Mouse (Mus musculus): ENCODE results near the gene Tdrd7. TPM values are rescaled to one million over a fixed set of nuclear protein-coding genes. Genes with fewer than 3 reads are reported as not detected.

The Tdrd7 gene
- polyA plus RNA-seq, 1 experiment from 2014 or later = 20.4 TPM

DNA sequence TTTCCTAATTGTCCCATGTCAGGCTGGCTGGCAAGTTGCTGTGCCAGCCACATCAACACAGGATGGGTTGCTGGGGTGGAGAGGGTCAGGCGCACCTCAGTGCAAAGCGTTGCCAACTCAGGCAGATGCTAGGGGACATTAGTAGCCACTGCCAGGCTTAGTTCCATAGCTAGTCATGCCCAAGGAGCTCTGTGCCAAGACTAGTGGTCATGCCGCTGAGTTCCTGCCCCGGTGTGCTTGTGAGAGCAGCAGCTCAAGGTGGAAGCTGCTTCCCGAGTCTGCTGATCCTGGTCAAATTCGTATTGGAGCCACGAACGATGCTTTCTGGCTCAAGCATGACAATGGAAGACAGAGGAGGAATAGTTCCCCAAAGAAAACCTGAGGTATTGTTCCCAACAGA, 9.0 kb upstream of the Tdrd7 start:
- no peaks in the 10 kb centered on the region for H3K27me3 ChIP-seq
- WGBS = 90% methylated on average over 8 of the region's 8 CpGs
- no peak overlapping the region for H3K27ac ChIP-seq
- H3K4me1 ChIP-seq = no peaks in the 10 kb centered on the region
- no peak overlapping the region for H3K4me2 ChIP-seq (replicated peaks)
- ATAC-seq (ENCODE audit: low FRiP score) = no peak
- H3K9ac ChIP-seq = no peak overlapping the region
- H3K9me3 ChIP-seq (replicated peaks) = no peaks in the 10 kb centered on the region
- no peak overlapping the region for H3K4me3 ChIP-seq
- H3K36me3 ChIP-seq = no peaks in the 10 kb centered on the region

DNA sequence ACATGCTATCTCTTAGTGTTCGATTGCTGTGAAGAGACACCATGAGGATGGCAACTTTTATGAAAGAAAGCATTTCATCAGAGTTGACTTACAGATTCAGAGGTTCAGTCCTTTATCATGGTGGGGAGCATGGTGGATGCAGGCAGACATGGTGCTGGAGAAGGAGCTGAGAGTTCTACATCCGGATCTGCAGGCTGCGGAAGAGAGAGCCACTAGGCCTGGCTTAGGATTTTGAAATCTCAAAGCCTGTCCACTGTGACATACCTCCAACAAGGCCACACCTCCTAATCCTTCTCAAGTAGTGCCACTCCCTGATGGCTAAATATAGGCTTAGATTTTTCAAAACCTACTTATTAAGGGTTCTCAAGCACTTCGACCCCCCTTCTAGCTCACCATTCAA, 8.4 kb upstream of the Tdrd7 start:
- no peak overlapping the region for H3K9ac ChIP-seq
- no peaks in the 10 kb centered on the region for H3K4me1 ChIP-seq
- no peak for ATAC-seq (ENCODE audit: low FRiP score)
- H3K4me3 ChIP-seq = no peak overlapping the region
- WGBS = 93% methylated on average over 4 of the region's 4 CpGs
- no peaks in the 10 kb centered on the region for H3K9me3 ChIP-seq (replicated peaks)
- H3K27ac ChIP-seq = no peak overlapping the region
- H3K36me3 ChIP-seq = no peaks in the 10 kb centered on the region
- no peak overlapping the region for H3K4me2 ChIP-seq (replicated peaks)
- no peaks in the 10 kb centered on the region for H3K27me3 ChIP-seq

DNA sequence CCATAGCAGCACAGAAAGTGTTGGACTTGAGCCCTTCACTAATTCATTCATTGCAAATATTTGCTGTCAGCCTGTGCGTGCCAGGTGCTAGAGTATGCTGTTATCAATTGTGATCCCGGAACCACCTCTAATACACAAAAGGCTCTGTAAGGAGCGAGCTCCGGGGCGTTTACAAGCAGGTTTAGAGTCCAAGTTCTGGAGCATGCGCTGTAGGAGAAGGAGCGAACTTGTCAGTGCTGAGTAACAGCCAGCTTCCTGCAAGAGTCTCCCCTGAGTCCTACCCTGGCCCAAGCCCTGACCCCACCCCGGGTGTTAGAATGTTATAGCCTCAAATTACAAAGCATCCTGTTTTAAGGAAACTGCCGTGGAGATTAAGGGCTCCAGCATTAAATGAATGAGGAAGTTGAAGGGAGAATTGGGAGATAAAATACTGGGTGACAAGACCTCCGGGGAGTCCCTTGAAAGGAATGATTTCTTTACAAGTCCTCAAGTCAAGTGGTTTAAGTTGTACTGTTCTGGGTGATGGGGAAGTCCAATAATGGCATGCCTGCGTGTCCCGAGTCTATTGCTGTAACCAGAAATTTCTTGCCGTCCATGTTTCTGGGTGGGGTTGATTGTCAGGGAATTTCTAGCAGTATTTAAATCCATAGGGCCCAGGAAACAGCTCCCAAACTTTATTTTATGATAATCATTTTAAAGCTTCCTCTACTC, 758 bp downstream of the Tdrd7 start:
- Histone ChIP-seq H3K4me3 (no peak overlapping the region), H3K4me2 (replicated peaks) (no peak overlapping the region), H3K9me3 (replicated peaks) (no peaks in the 10 kb centered on the region), H3K27ac (no peak overlapping the region), H3K9ac (no peak overlapping the region), H3K36me3 (no peaks in the 10 kb centered on the region), H3K4me1 (peaks cover 23% of the 10 kb centered on the region), H3K27me3 (0 out of 2 replicates have a peak, but pooled peaks cover 7% of the 10 kb centered on the region)
- ATAC-seq (ENCODE audit: low FRiP score) = no peak
- WGBS = 44% methylated on average over 13 of the region's 13 CpGs

DNA sequence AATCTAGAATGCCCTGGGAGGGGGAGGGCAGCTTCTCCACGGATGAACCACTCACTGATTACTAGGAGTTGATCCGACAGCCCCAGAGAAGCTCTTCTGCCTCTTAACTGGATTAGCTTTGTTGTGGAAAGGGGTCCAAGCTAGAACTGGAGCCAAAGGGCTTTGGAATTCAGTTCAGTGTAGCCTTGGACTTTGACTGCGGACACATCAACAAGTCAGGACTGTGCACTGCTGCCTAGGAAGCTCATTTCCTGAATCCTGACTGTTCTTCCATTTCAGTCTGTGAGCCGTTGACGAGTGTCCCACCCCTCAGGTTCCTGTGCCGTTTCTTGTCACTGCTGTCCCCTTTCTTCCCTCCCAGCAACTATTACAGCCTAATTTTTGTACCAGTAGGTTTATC, 1.6 kb downstream of the Tdrd7 start:
- Histone ChIP-seq H3K4me3 (no peak overlapping the region), H3K27me3 (0 out of 2 replicates have a peak, but pooled peaks cover 7% of the 10 kb centered on the region), H3K4me1 (peaks cover 23% of the 10 kb centered on the region), H3K9ac (no peak overlapping the region), H3K27ac (no peak overlapping the region), H3K4me2 (replicated peaks) (no peak overlapping the region), H3K36me3 (no peaks in the 10 kb centered on the region), H3K9me3 (replicated peaks) (no peaks in the 10 kb centered on the region)
- 22% methylated on average over 6 of the region's 6 CpGs for WGBS
- no peak for ATAC-seq (ENCODE audit: low FRiP score)

DNA sequence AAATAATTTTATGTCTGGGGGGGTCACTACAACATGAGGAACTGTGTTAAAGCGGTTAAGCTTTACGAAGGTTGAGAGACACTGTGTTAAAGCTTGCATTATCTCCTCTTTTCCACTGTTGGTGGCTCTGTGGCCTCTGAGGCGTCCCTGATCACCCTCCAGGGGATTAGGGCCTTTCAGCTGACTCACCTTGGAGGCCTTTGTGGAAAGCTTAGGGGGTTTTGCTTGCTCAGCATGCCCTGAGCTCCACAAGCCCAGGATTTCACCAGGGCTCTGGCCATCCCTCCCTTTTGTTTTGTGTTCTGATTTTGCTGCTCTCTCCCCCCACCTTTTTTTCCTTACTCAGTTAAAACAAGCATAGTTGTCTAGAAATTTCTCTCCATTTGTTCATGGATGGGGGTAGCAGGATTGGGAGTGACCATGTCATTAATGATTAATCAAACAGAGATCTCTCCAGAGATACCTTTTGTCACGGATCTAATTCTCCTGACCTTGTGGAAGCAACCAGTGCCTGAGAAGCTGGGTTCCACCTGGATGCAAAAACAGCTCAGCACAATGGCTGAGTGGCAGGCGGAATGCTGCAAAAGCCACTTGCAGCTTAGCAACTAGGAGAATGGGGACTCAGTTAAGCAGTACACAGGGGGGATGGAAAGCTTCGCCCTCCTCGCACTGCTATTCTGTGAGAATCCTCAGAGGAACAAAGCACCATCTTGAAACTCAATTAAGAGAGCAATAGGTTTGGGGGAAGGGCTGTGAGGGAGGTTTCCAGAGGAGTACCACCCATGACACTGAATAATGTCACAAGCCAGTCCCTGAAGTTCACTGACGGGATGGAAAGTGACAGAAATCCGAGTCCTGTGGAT, 2.6 kb downstream of the Tdrd7 start:
- Histone ChIP-seq H3K4me3 (no peak overlapping the region), H3K9me3 (replicated peaks) (no peaks in the 10 kb centered on the region), H3K36me3 (no peaks in the 10 kb centered on the region), H3K9ac (no peak overlapping the region), H3K4me1 (peaks cover 25% of the 10 kb centered on the region), H3K27me3 (0 out of 2 replicates have a peak, but pooled peaks cover 7% of the 10 kb centered on the region), H3K27ac (no peak overlapping the region; the same call in 1 of the 2 replicates), H3K4me2 (replicated peaks) (no peak overlapping the region)
- no peak for ATAC-seq (ENCODE audit: low FRiP score)
- 21% methylated on average over 9 of the region's 9 CpGs for WGBS

DNA sequence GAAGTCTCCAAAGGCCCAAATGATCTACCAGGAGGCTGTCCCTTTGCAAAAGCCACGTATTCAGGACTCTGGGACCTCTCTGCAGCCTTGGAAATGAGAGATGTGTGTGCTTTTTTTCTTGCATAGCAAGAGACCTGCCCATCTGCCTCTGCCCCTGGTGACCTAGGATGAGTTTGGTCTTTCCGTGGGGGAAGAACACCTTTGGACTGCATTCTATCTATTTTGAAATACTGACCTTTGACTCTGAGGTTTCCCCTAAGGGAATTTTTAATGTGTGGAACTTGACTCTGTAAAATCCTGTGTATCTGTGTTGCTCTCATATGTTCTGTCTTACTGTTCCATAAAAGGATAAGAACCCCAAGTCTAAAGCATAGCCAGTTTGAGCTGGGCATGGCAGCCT, 3.9 kb downstream of the Tdrd7 start:
- Histone ChIP-seq H3K9me3 (replicated peaks) (no peaks in the 10 kb centered on the region), H3K4me2 (replicated peaks) (no peak overlapping the region), H3K4me3 (no peak overlapping the region), H3K27ac (no peak overlapping the region), H3K27me3 (peaks cover 11% of the 10 kb centered on the region; the same call in 1 of the 2 replicates), H3K36me3 (no peaks in the 10 kb centered on the region), H3K9ac (no peak overlapping the region), H3K4me1 (peaks cover 30% of the 10 kb centered on the region)
- ATAC-seq (ENCODE audit: low FRiP score) = no peak
- 69% methylated on average over 2 of the region's 2 CpGs for WGBS

DNA sequence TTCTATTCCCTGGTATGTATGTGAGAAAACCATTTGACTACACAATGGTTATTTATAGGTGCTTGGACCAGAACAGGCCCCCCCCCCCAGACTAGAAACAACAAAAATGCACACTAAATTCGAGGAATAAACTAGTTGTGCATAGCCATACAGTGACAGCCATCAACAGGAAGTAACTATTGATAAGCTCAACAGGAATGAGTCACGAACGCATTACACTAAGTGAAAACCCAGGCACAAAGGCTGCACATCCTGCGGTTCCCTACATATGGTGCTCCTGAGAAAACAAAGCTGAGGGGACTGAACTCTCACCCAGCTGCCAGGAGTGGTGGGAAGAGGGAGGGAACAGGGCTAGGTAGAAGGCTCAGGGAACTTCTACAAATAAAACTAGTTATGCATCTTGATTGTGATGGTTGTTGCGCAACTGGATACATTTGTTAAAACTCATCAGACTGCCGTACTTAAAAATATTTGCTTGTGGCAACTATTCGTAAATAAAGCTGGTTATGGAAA, 5.0 kb downstream of the Tdrd7 start:
- Histone ChIP-seq H3K27ac (no peak overlapping the region), H3K9ac (no peak overlapping the region), H3K4me1 (peaks cover 30% of the 10 kb centered on the region), H3K4me3 (no peak overlapping the region), H3K36me3 (no peaks in the 10 kb centered on the region), H3K27me3 (peaks cover 19% of the 10 kb centered on the region), H3K4me2 (replicated peaks) (no peak overlapping the region), H3K9me3 (replicated peaks) (no peaks in the 10 kb centered on the region)
- WGBS = 66% methylated on average over 7 of the region's 7 CpGs
- ATAC-seq (ENCODE audit: low FRiP score) = no peak

DNA sequence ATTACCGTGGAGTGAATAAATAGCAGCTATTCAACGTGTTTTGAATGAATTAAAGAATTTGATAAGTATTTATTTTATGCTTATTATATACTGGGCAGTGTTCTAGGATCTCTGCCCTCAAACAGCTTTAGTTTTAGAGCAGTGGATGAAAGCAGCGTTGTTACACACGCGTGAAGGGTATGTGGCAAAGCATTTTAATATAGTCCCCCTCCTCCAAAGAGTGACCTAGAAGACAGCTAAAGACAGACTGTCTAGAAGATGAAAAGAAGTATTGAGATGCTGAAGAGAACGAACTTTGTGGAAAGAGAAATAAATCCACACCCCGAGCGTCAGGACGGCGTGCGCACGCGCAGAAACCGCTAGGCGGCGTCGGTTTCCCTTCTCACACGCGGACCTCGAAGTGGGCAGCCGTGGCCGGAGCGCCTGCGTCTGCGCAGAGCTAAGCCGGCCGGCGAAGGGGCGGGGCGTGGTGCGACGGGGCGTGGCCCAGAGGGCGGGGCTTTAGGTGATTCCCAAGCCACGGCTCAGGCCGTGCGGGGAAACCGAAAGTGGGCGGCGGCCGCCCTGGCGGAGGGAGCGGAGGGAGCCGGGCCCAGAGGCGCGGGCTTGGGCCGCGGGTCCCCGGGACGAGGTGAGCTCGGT, 6.8 kb downstream of the Tdrd7 start:
- peaks cover 19% of the 10 kb centered on the region for H3K27me3 ChIP-seq
- no peaks in the 10 kb centered on the region for H3K36me3 ChIP-seq
- H3K9me3 ChIP-seq (replicated peaks) = no peaks in the 10 kb centered on the region
- WGBS = 2% methylated on average over 50 of the region's 51 CpGs
- H3K4me2 ChIP-seq (replicated peaks) = peak overlapping the region; percentile 92
- peak overlapping the region; percentile 78 for H3K9ac ChIP-seq
- peak overlapping the region; percentile 86 for H3K4me3 ChIP-seq
- ATAC-seq (ENCODE audit: low FRiP score) = peak; percentile 99
- H3K4me1 ChIP-seq = peaks cover 22% of the 10 kb centered on the region
- H3K27ac ChIP-seq = peak overlapping the region; percentile 24; the same call in 1 of the 2 replicates

DNA sequence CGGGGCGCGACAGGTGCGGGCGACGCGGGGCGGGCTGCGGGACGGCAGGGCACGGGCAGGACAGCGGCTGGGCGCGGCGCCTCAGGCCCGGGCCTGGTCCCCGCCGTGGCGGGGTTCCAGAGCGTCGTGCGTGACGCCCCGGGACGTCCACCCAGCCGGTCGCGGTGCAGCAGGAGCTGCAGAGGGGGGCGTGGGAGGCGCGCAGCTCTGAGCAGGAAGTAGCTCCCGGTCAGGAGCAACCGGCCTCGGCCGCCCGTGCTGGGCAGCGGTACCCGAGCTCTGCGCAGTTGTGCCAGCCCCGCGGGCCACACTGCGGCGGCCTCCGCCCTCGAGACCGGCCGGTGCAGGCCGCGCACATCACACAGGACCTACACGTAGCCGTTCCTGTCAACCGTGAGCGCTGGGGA, 7.3 kb downstream of the Tdrd7 start:
- H3K9ac ChIP-seq = peak overlapping the region; percentile 78
- H3K4me2 ChIP-seq (replicated peaks) = peak overlapping the region; percentile 92
- H3K36me3 ChIP-seq = no peaks in the 10 kb centered on the region
- H3K4me1 ChIP-seq = peaks cover 18% of the 10 kb centered on the region
- H3K9me3 ChIP-seq (replicated peaks) = no peaks in the 10 kb centered on the region
- H3K4me3 ChIP-seq = peak overlapping the region; percentile 86
- peaks cover 19% of the 10 kb centered on the region for H3K27me3 ChIP-seq
- H3K27ac ChIP-seq = peak overlapping the region; percentile 24; the same call in 1 of the 2 replicates
- WGBS = 1% methylated on average over 31 of the region's 53 CpGs
- peak; percentile 86 for ATAC-seq (ENCODE audit: low FRiP score)

DNA sequence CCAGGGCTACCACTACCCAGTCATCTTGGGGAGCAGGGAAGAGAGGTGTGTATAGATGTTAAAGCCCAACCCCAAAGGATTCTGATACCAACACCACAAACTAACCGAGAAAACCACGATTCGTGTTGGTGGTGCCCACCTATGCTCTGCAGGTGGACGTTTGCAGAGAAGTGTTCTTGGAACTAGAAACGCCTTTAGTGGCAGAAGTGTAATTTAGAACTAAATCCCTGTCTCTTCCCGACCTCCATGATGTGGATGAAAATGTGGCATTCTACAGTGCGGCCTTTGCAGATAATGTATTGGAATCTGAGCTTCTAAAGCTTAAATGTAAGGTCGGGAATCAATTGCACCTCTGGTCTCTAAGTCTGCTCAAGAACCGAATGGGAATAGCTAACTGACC, 7.8 kb downstream of the Tdrd7 start:
- peak overlapping the region; percentile 92 for H3K4me2 ChIP-seq (replicated peaks)
- no peaks in the 10 kb centered on the region for H3K36me3 ChIP-seq
- ATAC-seq (ENCODE audit: low FRiP score) = no peak
- H3K27ac ChIP-seq = no peak overlapping the region
- 34% methylated on average over 9 of the region's 9 CpGs for WGBS
- H3K4me1 ChIP-seq = peaks cover 13% of the 10 kb centered on the region
- H3K9ac ChIP-seq = peak overlapping the region; percentile 78
- peaks cover 19% of the 10 kb centered on the region for H3K27me3 ChIP-seq
- H3K4me3 ChIP-seq = peak overlapping the region; percentile 86
- no peaks in the 10 kb centered on the region for H3K9me3 ChIP-seq (replicated peaks)

DNA sequence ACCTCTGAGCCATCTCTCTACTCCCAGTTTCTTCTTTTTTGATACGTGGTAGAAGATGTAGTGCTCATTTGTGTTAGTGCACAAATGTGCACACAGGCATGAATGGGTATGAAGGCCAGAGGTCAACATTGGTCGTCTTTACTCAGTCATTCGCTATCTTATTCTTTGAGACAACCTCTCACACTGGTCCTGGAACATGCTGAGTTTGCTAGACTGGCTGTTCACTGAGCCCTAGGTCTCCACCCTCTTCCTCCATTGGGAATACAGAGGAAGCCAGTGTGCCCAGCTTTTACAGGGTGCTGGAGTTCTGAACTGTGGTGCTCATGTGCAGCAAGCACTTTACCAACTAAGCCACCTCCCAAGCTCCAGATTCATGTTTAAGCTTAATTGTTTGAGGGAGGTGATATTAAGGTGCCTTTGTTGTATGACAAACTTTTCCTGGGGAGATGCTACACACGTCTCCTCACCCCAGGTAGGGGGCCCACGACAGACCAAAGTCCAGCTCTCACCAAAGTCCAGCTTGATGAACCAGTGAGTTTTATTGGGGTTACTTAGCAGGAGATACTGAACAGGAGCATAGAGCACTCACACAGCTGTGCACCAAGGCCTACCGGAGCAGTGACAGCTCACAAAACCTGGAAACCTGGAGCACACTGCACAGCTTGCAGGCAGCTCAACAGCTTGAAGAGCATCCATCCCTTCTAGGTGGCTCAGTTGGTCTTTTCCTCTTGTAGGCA, 12.0 kb downstream of the Tdrd7 start:
- H3K4me1 ChIP-seq = peaks cover 7% of the 10 kb centered on the region
- no peaks in the 10 kb centered on the region for H3K36me3 ChIP-seq

More for the DNA sequence above, 12.0 kb downstream of the Tdrd7 start:
- Histone ChIP-seq H3K27me3 (peaks cover 20% of the 10 kb centered on the region), H3K4me3 (no peak overlapping the region), H3K4me2 (replicated peaks) (no peak overlapping the region), H3K9ac (no peak overlapping the region), H3K27ac (no peak overlapping the region), H3K9me3 (replicated peaks) (no peaks in the 10 kb centered on the region)
- WGBS = 82% methylated on average over 6 of the region's 6 CpGs
- no peak for ATAC-seq (ENCODE audit: low FRiP score)
